Mouse (Mus musculus) lung, postnatal 0 days (tissue): Measurements from ENCODE around the gene Ear10. TPM values are rescaled to one million over a fixed set of nuclear protein-coding genes. Genes with fewer than 3 reads are reported as not detected.
"Not testable (repeated sequence)": the region's sequence is repeated elsewhere in the genome, so short reads cannot be mapped to it uniquely, and the experiment has no call there.

Experiments used
- ATAC-seq: fragments of 200-750 bp; cut with Nextera tagmentation; 2 replicates; pipeline ENCODE4 v1.8.0; 2017; ENCODE audit warnings: moderate library complexity
- DNase-seq: peaks from one replicate; pipeline ENCODE4 v3.0.0-alpha.2; 2016; ENCODE audit warnings: low spot score
- H3K27ac ChIP-seq: fragments of 300-500 bp; sonication (generic); 2 replicates; pipeline ENCODE4 v1.5.1; 2014; ENCODE audit warnings: antibody characterized with exemption, mild to moderate bottlenecking, low read length, mixed read lengths
- H3K27me3 ChIP-seq: fragments of 300-500 bp; sonication (generic); replicated peaks from 2 replicates; pipeline ENCODE4 v1.6.1; 2014; ENCODE audit warnings: low read length, mixed read lengths; ENCODE audit not compliant: insufficient read depth
- H3K36me3 ChIP-seq: fragments of 300-500 bp; sonication (generic); 2 replicates; pipeline ENCODE4 v1.6.1; 2014; ENCODE audit warnings: low read length, mixed read lengths; ENCODE audit not compliant: insufficient read depth
- H3K4me1 ChIP-seq: fragments of 300-500 bp; sonication (generic); 2 replicates; pipeline ENCODE4 v1.6.1; 2014; ENCODE audit warnings: antibody characterized with exemption, low read depth, low read length, mixed read lengths; ENCODE audit not compliant: insufficient read depth
- H3K4me2 ChIP-seq: fragments of 300-500 bp; sonication (generic); replicated peaks from 2 replicates; pipeline ENCODE4 v1.6.1; 2014; ENCODE audit warnings: low read depth, mild to moderate bottlenecking, low read length, moderate library complexity, mixed read lengths
- H3K4me3 ChIP-seq: fragments of 300-500 bp; sonication (generic); 2 replicates; pipeline ENCODE4 v1.5.1; 2014; ENCODE audit warnings: low read depth, low read length
- H3K9ac ChIP-seq: fragments of 300-500 bp; sonication (generic); replicated peaks from 2 replicates; pipeline ENCODE4 v1.6.1; 2014; ENCODE audit warnings: low read depth, mild to moderate bottlenecking
- H3K9me3 ChIP-seq: fragments of 300-500 bp; sonication (generic); 2 replicates; pipeline ENCODE4 v1.6.1; 2016; ENCODE audit warnings: low read length, mixed read lengths
- CTCF ChIP-seq: IDR thresholded peaks from 2 replicates; pipeline ENCODE4 v1.5.1; 2016; ENCODE audit warnings: antibody characterized with exemption, mild to moderate bottlenecking
- WGBS: fragments of 180-500 bp; shearing (Covaris S2); extraction: QIAGEN DNeasy Blood & Tissue Kit; methylation state at CpG from one replicate; pipeline ENCODE4 v1.1.7; 2014; 5-methylcytosine and 5-hydroxymethylcytosine counted together
- polyA plus RNA-seq: library from polyadenylated mRNA; unstranded; fragments of >200 nt; fragmentation: Nextera tagmentation; extraction: Ambion mirVana; gene quantifications from 2 replicates; pipeline ENCODE4 v1.2.1, GENCODE M21; 2015

The Ear10 gene
- polyA plus RNA-seq, 1 experiment from 2014 or later = not detected

DNA sequence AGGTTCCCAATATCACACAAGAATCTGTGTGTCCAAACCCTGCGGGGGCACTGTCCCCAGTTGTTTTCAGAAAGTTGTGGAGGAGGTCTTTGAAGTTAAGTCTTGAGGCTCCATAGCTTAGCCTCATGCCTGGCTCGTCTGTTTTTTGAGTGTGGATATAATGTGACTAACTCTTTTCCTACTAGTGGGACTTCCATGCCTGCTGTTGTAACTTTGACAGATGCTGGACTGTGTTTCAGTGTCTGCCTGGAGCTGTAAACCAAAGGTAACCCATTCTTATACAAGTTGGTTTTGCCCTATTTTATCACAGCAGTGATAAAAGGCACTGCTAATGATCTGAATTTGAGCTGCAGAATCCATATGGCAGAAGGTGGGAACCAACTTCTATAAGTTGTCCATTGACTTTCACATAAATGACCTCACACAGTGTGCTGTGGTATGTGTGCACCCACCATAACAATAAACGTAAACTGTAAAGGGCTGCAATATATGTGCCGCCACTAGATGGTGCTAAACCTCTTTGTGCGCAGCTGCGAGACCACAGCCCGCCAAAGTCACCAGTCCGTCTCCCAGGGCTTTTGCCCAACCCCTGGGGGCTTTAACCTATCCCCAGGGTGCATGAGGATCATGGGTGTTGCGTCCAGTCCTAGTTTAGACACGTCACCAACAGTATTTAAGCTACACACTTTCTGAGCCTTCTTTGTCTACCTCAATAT is 1.5 kb upstream of the Ear10 start, which contains the start of gene Gm8113:
Gm8113 (plus strand) TSS at position 703 of the 716 bp plus-strand sequence.
- H3K4me1 ChIP-seq, H3K36me3 ChIP-seq, H3K9me3 ChIP-seq, H3K27me3 ChIP-seq: not testable (repeated sequence)
- WGBS = 8% methylated on average over 10 of the region's 10 CpGs
- Histone ChIP-seq H3K27ac (peak within 1 kb of the TSS; percentile 6; the same call in 1 of the 2 replicates), H3K4me2 (peak within 1 kb of the TSS; percentile 51), H3K9ac (peak within 1 kb of the TSS; percentile 23; the same call in 1 of the 2 replicates), H3K4me3 (peak within 1 kb of the TSS; percentile 48)
- peak; percentile 84 for TF ChIP-seq CTCF
- ATAC-seq = peak; percentile 87
- DNase-seq = peak; percentile 87

DNA sequence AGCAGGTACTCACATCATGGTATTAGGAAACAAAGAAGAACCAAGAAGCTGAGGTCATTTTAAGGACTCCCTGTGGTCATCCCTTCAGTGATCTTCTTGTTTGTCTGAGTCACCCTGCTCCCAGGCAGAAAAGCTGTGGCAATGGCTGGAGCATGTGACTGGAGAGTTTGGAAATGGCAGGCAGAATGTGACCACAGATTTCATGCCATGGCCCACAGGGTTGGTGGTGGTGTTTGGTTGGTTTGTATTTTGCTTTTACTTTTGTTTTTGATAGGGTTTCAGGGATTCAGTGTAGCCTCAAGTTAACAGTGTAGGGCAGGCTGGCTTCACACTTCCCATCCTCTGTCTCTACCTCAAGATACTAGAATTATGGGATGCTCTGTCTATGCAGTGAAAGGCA is 5.1 kb downstream of the Ear10 start:
- H3K4me1 ChIP-seq, H3K27me3 ChIP-seq, DNase-seq, H3K9me3 ChIP-seq, H3K27ac ChIP-seq, H3K36me3 ChIP-seq, H3K4me3 ChIP-seq, H3K9ac ChIP-seq, ATAC-seq, H3K4me2 ChIP-seq: not testable (repeated sequence)

DNA sequence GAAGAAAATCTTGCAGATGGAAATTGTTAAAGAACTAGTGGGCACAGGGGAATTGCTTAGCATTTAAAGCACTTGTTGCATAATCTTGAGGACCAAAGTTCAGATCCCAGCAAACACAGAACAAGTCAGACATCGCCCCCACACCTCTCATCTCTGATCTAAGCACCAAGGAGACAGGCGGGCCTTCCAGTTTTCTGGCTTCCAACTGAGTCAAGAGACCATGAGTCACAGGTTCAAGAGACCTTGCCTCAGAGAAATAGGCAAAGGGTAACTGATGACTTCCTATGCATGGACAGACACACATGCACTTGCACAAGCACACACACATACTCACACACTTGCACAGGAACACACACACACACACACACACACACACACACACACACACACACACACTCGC is 24.8 kb downstream of the Ear10 start:
- not testable (repeated sequence) for ATAC-seq, DNase-seq, H3K27ac ChIP-seq, H3K4me2 ChIP-seq, H3K27me3 ChIP-seq, H3K9me3 ChIP-seq, H3K9ac ChIP-seq, H3K36me3 ChIP-seq, H3K4me3 ChIP-seq, H3K4me1 ChIP-seq
- 73% methylated on average over 3 of the region's 3 CpGs for WGBS

DNA sequence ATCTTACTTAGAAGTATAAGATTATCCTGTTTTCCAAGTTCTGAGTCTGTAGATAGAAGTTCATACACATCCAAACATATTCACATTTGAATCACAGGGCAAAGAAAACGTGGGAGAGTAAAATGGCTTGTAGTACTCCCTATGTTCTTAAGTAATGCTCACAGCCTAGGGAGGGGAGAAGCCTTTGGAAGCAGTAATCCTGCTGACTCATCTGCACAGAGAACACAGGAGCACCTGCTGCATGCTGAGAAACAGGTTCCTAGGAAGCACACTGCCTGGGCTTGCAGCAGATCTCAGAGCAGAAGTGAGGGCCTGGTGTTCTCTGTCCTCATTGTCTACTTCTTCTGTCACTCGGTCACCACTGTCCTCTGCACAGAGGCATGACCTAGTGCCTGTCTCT is 28.0 kb downstream of the Ear10 start:
- H3K4me2 ChIP-seq, H3K4me3 ChIP-seq, DNase-seq, H3K4me1 ChIP-seq, H3K9ac ChIP-seq, H3K36me3 ChIP-seq, H3K27me3 ChIP-seq, H3K9me3 ChIP-seq, H3K27ac ChIP-seq, ATAC-seq: not testable (repeated sequence)
- WGBS = 25% methylated on average over 1 of the region's 2 CpGs

DNA sequence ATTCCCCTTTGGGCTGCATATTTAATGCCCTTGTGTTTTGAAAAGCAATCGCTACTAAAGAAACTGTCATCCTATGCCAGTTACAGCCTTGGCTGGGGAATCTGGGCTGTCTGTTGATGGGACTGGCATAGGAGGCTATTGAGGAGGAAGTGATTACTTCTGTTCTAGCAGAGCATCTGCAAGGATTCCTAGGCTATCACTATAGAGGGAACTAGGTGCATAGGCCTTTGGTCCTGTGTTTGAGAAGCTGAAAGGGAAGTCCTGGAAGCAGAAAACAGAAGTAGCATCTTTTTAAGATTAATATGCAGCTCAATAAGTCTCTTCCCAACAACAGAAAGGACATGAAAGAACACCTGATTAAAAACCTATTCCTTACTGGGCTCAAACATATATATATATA is 32.1 kb downstream of the Ear10 start:
- not testable (repeated sequence) for DNase-seq, H3K4me3 ChIP-seq, H3K9me3 ChIP-seq, H3K36me3 ChIP-seq, H3K4me2 ChIP-seq, H3K4me1 ChIP-seq, H3K9ac ChIP-seq, ATAC-seq, H3K27me3 ChIP-seq, H3K27ac ChIP-seq
- WGBS = 83% methylated on average over 1 of the region's 1 CpGs

DNA sequence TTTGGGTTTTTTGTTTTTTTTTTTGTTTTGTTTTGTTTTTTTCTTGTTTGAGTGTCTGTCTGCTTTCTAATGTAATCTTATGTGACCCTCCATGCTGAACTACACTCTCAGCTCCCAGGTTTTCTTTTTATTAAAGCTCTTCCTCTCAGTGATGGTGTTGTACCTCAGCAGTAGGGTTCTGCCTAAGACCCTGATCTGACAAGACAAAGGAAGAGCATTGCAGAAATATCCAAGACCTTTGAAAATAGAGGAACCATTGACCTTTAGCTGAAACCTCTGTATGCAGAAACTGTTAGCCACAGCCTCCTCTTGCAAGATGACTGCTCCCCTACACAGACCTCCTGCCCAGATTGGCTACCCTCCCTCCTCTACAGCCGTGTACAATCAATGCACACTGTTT is 37.1 kb downstream of the Ear10 start:
- not testable (repeated sequence) for DNase-seq, H3K9ac ChIP-seq, H3K27ac ChIP-seq, H3K9me3 ChIP-seq, H3K4me1 ChIP-seq, ATAC-seq, H3K4me2 ChIP-seq, H3K36me3 ChIP-seq, H3K4me3 ChIP-seq, H3K27me3 ChIP-seq
- WGBS = 43% methylated on average over 1 of the region's 1 CpGs

DNA sequence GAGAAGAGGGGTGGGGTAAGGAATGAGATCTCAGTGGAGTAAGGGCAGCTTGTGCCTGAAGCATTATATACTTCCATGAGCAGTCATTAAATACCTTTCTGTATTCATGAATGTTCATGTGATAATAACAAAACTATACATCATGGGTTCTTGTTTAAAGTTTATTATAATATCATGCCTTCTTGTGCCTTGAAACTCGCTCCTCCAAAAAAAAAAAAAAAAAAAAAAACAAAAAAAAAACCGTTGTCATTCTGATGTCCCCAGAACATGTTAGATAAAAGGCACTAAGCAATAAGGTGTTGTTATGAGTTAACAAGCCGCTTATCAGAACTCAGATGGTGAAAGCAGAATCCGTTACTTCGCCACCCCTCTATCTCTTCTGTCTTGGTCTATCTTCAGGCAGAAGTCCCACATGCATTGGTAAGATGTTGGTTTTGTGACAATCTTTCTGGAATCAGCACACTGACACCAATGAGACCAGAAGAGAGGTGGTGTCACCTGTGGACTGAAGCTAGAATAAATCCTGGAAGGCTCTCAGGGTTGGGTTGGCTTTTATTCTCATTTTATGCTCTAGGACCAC is 43.3 kb downstream of the Ear10 start:
- DNase-seq, ATAC-seq, H3K27me3 ChIP-seq, H3K9me3 ChIP-seq, H3K36me3 ChIP-seq, H3K27ac ChIP-seq, H3K4me3 ChIP-seq, H3K4me1 ChIP-seq, H3K4me2 ChIP-seq, H3K9ac ChIP-seq: not testable (repeated sequence)
- WGBS = 68% methylated on average over 5 of the region's 5 CpGs

DNA sequence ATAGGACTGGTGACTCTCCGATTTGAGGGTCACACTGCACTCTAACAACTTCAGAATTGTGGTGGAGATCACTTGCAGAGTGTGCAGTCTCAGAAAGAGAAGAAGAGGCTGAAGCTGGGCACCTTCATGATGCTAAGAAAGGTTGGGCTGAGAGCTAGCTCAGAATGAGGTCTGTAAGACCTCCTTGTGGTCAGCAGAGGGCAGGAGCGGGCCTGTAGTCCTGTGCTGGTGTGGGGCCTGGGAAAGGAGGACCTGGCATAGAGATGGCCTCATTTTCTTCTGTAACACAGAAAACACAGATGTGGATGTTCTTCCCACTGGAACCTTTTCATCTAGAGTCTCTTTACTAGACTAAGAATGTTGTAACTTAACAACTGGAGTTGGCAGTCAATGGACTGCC is 45.6 kb downstream of the Ear10 start:
- not testable (repeated sequence) for H3K4me2 ChIP-seq, H3K27me3 ChIP-seq, H3K4me3 ChIP-seq, H3K4me1 ChIP-seq, H3K9me3 ChIP-seq, ATAC-seq, H3K27ac ChIP-seq, H3K9ac ChIP-seq, H3K36me3 ChIP-seq, DNase-seq
- WGBS = 62% methylated on average over 1 of the region's 2 CpGs

DNA sequence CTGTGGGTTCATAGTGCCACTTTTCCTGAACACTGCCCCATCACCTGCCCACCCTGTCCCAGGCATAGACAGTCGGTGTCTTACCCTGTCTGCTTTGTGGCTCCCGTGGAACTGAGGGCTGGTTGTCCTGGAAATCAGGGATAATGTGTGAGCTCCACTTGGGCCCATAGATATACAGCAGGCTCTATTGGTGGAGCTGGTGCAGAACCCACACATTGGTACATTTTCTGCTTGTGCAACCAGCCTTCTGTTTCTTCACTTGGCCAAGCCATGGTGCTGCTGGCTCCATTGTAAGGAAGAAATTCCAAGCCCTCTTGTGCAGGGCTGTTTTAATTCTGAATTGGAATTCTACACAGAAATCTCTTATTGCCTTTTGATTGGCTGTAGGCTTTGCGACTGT is 47.9 kb downstream of the Ear10 start, which contains the start of gene Ear1:
Ear1 (minus strand) TSS at position 101 of the 400 bp plus-strand sequence.
- not testable (repeated sequence) for H3K27ac ChIP-seq, H3K4me3 ChIP-seq, H3K4me2 ChIP-seq, DNase-seq, H3K4me1 ChIP-seq, H3K9me3 ChIP-seq, ATAC-seq, H3K27me3 ChIP-seq, H3K36me3 ChIP-seq, H3K9ac ChIP-seq
- 54% methylated on average over 2 of the region's 3 CpGs for WGBS
